Mouse (Mus musculus) cerebral cortex, adult 2 months (tissue): Measurements from ENCODE around the gene Bach2.

Source experiments
- WGBS: fragments of 180-500 bp; shearing (Covaris S2); methylation state at CpG from one replicate; pipeline ENCODE4 v1.1.7; 2018; 5-methylcytosine and 5-hydroxymethylcytosine counted together

Bach2 gene

DNA sequence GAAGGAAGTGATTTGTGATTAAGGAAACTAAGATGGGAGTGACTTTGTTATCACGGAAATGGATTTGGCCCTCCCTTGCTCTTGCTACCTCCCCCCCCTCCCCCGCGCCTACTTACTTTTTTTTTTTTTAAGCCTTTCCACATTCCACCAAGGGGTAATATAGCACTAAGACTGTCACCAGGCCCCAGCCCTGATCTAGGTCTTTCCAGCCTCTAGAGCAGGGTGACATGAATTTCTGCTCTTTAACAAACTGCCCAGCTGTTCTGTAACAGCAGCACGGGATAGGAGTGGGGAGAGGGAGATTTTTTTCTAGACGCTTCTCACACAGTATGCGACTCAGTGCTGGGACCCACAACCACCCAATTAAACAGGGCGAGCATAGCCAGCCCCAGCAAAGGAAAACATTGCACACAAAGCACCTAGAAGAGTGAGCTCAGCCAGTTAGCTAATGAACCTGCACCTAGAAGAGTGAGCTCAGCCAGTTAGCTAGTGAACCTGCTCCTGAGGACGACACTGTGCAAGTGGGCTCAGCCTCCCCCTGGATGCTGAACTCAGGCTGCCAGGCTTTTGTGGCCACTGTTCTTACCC is 10.5 kb upstream of the Bach2 start:
- 83% methylated on average over 8 of the region's 8 CpGs for WGBS

DNA sequence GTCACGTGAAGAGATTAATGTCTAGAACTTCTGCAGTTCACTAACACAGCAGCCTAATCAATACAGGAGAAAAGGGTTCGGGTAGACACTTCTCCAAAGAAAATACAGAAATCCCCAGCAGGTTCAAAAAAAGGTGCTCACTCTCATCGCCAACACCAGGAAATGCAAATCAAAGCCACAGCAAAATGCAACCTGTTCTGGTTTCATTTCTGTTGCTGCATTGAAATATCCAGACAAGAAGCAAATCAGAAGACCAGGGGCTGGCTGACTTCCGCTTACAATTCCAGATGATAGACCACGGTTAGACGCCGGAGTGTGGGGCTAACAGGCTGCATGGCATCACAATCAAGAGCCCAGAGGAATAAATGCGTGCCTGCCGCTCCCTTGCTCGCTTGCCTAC is 9.3 kb upstream of the Bach2 start:
- 78% methylated on average over 10 of the region's 10 CpGs for WGBS

DNA sequence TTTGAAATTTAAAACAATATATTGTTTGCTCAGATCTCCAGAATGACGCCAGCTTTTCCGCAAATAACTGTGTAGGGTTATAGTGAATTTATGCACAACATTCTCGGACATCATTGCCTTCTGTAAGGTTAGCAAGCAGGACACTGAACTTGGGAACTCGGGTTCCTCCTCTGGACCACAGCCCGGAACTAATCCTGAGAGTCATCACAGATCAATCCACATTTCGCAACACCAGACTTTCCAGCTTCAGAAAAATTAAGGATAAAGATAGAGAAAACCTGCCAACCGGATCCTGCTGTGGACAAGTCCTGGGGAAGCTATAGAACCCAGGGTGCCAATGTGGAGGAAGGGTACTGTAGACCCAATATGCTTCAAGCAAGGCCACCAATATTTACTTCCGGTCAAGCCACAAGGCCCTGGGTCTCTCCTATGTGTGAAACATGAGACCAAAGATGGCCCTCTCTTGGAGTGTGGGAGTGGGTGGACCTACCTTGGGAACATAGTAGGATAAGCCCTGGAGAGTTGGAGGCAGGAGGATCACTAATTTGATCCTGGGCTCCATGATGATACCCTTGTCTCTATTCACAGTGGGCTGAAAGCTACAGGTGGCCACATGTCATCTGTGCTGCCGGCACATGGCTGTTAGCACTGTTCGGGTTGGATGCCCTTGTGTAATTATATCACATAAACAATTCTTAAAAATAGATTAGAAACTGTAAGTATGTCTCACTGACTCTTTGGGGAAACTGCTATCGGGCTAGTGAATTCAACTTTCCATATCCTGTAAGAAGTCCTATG is 7.1 kb upstream of the Bach2 start:
- WGBS = 90% methylated on average over 11 of the region's 11 CpGs

DNA sequence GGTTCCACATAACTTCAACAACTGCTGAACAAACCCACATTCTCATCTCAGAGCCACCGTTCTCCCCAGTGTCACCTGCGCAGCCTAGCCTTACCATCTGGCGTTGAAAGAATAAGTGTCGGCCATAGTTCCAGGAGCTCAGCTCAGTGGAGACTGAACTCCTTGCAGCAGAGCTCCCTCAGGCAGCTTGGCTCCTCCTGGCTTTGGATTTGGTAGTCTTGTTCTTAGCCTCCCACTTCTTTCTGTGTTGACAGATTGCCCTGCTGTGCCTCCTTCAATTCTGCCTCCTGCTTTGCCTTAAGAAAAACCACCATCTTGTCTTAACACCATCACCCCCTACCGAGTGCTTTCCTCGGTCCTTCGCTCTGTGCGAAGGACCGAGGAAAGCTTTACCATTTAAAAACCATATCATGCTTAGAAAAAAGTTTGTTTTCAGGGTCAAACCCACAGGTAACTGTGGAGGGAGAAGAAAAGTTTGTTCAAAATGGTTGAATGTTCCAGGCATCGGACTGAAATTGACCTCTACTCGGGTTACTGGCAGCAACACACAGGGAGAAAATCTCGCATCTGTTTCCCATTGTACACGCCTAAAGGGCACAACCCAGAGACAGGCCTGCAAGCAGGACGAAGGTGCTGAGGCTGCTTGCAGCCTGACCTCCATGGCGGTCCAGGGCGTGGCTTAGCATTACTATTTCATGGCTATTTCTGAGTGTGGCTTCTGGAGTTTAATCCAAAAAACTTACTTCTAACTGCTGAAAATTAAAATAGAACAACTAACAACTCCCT is 2.5 kb upstream of the Bach2 start:
- WGBS = 77% methylated on average over 16 of the region's 16 CpGs

DNA sequence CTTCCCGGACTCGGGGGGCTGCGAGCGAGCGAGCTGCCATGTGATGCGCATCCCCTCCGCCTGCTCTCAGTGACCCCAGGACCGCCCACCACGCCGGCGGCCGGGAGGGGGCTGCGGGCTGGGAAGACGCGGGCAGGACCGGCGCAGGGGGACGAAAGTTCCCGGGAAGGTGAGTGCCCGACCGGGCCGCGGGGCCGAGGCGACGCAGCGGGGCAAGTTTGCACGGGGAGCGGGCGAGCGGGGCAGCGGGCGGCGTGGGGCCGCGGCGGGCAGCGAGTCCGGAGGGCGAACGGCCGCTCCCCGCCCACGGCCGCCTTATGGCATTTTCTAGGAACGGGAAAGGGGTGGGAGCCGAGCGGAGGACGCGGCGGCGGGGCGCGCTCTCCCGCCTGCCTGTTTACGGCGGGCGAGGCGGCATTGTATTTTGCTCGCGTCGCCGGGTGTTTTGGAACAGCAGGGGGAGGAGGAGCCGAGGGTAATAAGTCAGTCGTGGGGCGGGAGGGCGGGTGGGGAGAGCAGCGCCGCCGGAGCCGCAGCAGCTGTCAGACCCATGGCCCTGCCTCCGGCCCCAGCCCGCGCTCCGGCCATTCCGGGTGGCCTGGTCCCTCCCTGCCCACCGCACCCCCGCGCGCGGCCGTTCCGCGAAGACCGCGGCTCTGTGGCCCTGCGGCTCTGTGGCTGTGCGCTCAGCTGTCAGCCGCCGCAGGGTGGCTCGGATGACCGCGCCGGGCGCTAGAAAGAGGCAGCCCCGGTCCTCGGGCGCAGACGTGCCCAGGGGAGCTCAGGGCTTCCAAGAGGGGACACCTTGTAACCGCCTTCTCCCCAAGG is 531 bp downstream of the Bach2 start:
- WGBS = under 1% methylated on average over 96 of the region's 100 CpGs

DNA sequence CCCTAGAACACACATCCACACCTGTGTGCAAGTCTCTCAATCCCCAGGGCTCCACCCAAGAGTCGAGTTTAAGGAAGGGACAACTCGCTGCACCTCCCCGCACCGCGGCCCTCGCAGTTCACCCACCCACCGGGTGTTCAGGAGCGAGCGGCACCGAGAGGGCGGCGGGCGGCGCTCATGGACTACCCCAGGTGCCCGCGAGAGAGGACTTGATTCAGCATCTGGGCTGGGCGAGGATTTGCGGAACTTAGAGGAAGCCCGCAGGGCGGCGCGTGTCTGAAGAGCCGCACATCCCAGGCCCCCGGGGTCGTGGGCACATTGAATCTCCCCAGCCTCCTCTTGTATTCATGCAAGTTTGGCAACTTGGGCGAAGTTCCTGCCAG is 1.1 kb downstream of the Bach2 start:
- under 1% methylated on average over 26 of the region's 26 CpGs for WGBS

DNA sequence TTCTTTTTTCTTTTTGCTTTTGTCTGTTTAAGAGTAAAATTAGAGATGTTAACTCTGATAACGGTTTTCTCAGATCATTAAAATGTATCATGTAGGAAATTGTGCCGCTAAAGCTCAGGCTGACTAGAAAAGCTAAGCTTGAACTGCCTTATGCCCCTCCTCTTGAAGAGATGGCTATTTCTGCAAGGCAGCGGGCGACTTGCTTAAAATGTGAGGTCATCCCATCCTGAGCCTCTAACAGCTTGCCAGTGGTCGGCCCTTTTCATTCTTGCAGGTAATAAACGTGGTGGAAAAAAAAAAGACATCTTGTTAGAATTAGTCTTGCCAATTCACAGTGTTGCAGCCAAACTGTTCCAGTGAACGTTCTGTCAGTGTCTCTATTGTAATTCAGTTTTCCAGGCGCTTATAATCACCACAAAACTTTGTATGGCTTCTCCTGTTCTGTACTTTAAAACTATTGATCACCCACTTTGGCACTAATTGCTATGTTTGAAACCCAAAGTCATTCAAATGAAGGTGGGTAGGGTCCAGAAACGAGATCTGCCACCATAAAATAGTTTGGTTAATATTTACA is 1.9 kb downstream of the Bach2 start:
- WGBS = 35% methylated on average over 9 of the region's 9 CpGs

DNA sequence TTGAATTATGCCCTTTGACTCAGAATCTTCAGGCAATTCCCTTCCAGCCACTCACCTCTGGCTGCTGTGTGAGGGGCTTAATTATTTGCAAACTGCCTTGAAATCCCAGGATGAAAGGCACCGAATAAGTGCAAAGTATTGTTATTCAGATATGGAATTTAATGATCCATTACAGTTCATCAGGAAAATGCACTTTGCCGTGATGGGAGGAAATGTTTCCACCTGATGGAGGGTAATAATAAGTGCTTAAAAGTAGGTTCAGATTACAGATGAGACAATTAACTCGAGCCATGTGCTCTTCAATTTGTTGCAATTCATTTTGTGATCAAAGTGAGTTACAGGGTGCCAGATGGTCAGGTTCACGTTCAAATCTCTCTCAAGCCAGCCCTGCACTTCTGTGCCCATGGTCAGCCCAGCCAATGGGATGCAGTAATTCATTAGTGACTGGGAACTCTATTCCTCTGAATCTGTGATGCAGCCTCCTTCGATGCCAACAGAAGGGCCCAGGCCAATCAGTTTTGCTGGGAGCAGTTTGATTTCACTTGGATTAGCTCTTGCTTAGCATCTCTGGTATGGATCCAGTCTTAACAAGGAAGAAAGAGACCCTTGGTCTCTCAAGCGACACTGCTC is 2.9 kb downstream of the Bach2 start:
- WGBS = 64% methylated on average over 6 of the region's 6 CpGs

DNA sequence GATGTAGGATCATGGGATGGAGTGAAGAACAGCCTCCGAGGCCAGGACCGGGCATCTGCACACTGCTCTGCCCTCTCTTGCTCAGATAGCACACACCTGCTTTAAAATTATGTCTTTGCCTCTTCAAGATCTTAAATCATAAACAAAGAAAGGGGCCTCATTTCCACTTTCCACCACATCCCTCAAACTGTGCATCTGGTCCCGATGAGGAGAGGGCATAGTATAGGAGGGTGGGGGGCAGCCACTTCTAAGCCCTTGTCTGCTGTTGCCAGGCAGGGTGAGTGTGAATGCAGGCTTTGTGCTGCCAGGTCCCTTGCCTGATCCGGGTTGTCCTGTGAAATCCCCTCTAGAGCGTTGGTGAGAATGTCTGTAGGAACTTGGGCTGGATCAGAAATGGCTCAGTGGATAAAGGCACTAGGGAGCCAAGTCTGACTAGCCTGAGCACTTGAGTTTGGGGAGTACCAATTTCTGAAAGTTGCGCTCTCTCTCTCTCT is 3.6 kb downstream of the Bach2 start:
- 62% methylated on average over 6 of the region's 6 CpGs for WGBS

DNA sequence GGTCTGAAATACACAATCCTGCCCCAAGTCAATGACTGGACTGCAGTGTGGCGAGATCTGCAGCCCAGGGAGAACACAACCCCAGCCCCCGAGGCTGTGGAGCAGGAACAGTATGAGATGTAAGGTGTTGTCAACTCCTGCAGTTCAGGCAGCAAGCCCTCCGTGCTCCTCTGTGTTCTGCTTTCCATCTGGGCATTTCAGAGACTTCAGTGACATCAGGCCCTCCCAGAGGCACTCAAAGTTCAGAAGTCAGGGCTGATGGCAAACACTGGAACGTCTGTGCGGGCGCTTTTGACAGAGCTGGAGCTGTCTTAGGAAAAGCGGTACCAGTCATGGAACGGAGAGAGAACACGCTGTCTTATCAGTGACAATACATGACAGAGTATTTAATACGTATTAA is 4.9 kb downstream of the Bach2 start:
- 70% methylated on average over 10 of the region's 10 CpGs for WGBS

DNA sequence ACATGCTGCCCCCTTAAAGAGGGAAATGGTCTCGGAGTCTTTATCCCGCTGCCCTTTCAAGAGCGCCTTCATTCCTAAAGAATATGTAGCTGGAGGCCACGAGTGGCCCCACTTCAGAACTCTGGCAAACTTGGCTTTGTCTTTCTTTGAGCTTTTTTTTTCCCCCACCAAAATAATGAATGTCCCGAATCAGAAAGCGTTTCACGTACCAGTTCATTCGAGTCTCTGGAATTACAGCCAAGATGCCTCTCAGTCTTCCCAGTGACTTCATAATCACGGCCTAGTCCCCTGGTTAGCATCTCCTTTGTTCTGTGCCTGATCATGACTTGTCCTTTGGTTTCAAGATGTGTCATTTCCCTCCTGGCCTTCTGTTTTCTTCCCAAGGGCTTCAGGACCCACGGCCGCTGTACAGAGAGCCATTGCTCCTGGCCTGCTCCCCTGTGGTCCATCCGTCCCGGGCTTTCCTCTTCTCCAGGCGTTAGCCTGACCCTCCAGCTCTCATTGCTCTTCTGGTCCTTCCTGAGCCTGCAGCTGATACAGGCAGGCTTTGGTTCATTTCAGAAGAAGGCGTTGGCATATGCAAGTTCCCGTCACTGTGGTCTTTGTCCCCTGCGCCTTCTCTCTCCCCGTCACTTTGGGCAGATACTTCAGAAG is 5.6 kb downstream of the Bach2 start:
- 76% methylated on average over 18 of the region's 18 CpGs for WGBS

DNA sequence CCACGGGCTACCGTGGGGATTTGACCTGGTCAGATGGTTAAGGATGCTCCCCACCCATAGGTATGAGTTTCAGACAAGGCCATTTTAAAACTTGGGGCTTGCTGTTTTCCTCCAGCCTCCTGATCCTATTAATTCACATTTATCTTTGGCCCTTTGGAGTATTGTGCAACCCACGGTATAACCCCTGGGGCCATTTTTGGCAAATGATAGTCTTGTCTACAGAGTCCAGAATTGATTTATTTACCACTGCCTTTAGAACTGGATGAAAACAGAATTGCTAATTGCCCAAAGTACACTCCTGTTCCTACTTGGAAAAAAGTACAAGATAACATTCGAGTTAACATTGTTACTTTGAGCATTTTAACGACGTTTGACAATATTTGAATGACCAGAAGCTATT is 7.0 kb downstream of the Bach2 start:
- WGBS = 88% methylated on average over 6 of the region's 6 CpGs

DNA sequence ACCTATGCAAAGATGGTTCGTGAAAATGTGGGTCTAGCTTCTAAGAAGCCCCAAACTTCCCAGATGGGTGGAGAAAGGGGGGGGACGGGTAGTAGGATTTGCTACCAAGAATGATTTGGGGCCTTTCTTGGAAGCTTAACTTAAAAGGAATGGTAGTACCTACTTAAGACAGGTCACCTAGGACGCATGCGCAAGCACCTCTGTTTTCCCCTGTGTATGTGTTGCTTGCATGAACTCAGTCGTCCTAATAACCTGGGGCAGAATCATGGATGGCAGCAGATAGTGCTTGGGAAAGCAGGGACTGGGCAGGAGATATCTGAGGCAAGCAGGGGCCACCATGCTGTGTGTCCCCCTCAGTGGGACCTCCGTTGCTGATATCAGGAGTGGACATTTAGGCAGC is 7.4 kb downstream of the Bach2 start:
- 88% methylated on average over 6 of the region's 6 CpGs for WGBS

DNA sequence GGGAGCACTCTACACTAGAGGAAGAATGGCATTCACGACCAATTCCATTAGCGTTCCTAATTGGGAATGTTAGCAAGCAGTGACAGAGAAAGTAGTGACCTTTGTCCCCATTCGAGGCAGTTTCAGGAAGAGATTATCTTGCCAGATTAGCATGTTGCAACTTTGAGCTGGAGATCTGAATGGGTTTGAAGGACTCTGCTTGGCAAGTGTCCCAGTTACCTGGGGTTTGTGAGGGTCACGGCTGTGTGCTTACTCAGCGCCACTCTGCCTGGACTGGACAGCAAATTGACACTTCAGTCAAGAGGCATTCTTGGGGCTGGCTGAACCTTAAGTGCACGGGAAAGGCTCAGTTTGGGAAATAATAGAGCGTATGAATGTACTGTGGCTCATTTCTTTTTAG is 8.2 kb downstream of the Bach2 start:
- WGBS = 41% methylated on average over 7 of the region's 7 CpGs

DNA sequence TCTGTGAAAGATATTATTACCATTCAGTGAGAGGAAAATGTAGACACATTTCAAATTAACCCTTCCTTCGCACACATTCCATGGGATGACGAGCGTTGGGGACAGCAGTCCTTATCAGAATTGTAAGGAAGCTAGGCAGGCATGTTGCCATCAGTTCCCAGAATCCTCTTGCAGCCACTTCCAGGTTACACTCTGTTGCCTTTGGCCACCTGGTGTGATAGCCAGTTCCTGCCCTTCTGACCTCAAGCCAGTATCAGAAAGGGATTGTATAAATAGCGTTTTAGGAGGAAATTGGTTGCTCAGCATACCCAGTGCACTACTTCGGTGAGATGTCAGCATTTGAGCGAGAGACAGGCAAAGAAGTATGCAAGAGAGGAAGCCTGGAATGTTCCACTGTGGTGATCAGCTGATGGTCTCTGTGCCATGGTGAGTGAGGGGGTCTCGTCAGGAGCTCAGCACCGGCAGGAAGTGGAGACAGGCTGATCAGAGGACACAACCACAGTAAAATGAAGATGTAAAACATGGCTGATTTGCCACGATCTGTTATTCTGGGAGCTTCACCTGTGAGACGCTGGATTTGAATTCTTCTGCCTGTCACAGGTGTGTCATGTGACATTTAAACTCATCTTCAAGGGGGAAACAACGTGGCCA is 9.0 kb downstream of the Bach2 start:
- WGBS = 70% methylated on average over 11 of the region's 11 CpGs

DNA sequence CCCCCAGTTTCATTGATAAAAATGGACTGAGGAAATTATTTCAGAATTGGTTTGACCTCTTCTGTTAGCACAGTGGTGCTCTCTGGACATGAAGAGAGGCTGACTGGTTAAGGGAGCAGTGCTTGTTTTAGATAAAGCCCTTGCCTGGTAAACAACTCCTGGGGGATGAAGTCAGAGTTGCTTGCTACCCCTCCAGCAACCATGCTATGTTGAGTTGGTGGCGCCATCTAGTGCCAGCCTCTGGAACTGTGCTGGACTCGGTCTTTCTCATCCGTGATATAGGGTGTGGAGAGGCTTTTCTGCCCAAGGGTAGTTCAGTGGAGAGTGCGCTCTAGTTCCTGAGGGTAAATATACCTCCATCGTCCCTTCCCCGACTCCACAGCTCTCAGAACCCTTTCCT is 9.6 kb downstream of the Bach2 start:
- 36% methylated on average over 6 of the region's 6 CpGs for WGBS

DNA sequence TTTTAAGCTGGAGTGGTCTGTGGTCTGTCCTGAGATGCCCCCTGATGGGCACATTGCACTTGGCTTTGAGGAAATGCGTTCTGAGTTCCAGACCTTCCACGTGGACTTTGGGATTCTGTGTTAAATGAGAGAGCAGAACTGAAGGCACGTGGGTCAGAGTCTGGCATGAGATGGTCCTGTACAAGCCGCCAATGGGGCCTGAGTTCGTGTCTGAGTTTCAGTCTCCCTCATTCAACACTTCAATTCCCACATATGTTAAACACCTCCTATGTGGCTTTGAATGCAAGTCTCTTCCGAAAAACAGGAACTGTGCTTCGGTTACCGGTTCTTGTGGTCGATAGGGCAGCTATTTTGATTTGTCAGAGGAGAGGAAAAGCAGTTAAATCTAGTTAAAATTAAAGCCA is 10.4 kb downstream of the Bach2 start:
- 32% methylated on average over 9 of the region's 9 CpGs for WGBS

DNA sequence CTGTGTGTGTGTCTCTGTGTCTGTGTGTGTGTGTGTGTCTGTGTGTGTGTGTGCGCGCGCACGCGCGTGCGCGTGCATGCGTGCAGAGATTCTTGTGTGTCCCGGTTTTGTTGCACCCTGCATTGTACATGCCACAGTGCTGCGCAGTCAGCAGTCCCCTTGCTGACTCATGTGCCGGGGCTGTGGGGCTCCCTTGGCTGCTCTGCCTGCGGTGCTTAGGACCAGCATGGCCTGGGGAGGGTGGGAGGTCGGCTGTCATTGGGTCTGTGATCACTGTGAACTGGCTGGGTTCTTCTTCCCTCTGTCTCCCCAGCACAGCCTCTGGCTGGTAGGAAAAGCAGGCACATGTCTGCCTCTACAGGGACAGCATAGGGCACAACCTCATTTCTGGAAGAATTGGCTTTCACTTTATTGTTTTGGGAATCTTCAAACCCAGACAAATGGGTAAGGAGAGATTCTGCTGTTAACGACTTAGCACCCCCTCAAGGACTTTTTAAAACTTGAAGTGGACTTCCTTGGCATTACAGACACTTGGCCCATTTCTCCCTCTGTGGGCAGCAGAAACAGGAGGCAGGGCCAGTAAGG is 11.2 kb downstream of the Bach2 start:
- WGBS = 50% methylated on average over 15 of the region's 15 CpGs

DNA sequence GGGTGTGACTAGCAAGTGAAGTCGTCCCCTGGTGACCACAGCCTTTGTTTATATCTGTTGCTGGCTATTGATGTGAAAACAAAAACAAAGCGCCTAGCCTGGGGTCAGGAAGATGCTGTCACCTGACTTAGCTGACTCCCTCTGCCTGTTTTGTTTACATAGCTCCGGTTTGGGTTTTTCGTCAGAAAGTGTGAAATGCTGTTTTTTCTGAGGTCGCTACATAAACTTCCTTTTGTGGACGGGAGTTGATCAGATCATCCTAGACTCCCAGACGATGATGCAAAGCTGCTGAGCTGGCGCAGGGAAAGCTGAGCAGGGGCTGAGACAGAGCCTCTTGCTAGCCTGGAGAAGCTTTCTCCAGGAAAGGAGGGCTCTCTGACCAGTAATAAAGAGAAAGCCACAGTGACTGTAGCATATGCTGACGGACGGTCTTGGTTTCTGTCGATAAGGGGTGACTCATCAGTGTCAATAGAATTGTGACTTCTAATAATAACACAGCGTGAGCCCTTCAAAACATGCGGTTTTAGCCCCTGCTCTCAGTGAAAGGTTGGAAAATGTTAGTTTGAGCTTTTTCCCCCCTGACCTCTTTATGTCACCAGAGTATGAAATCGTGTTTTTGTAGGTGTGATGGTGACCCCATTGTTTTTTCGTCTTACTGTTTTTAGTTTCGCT is 11.9 kb downstream of the Bach2 start:
- whole genome bisulfite sequencing = 7% methylated on average over 16 of the region's 16 CpGs
